Mouse (Mus musculus) limb, embryonic 14.5 days (tissue): Measurements from ENCODE around the gene Midn. TPM values are rescaled to one million over a fixed set of nuclear protein-coding genes. Genes with fewer than 3 reads are reported as not detected.

Experiments used
- ATAC-seq: fragments of 200-750 bp; cut with Nextera tagmentation; 2 replicates; pipeline ENCODE4 v1.8.0; 2017; ENCODE audit warnings: low read depth, moderate number of reproducible peaks, moderate TSS enrichment; ENCODE audit not compliant: low FRiP score
- DNase-seq: peaks from one replicate; pipeline ENCODE4 v3.0.0-alpha.2; 2015; ENCODE audit warnings: low spot score
- H3K27ac ChIP-seq: fragments of 300-500 bp; sonication (generic); replicated peaks from 2 replicates; pipeline ENCODE4 v1.5.1; 2014; ENCODE audit warnings: low read depth, mild to moderate bottlenecking, low read length, moderate library complexity, mixed read lengths
- H3K27me3 ChIP-seq: fragments of 300-500 bp; sonication (generic); 2 replicates; pipeline ENCODE4 v1.6.1; 2014; ENCODE audit warnings: low read length, mixed read lengths; ENCODE audit not compliant: control insufficient read depth, insufficient read depth
- H3K36me3 ChIP-seq: fragments of 300-500 bp; sonication (generic); 2 replicates; pipeline ENCODE4 v1.6.1; 2014; ENCODE audit warnings: mild to moderate bottlenecking, low read length, moderate library complexity, mixed read lengths; ENCODE audit not compliant: control insufficient read depth, insufficient read depth
- H3K4me1 ChIP-seq: fragments of 300-500 bp; sonication (generic); 2 replicates; pipeline ENCODE4 v1.6.1; 2014; ENCODE audit warnings: antibody characterized with exemption, low read length, mixed read lengths; ENCODE audit not compliant: control insufficient read depth, insufficient read depth
- H3K4me2 ChIP-seq: fragments of 300-500 bp; sonication (generic); replicated peaks from 2 replicates; pipeline ENCODE4 v1.6.1; 2014; ENCODE audit warnings: low read depth, mild to moderate bottlenecking, low read length, moderate library complexity; ENCODE audit not compliant: severe bottlenecking
- H3K4me3 ChIP-seq: fragments of 300-500 bp; sonication (generic); replicated peaks from 2 replicates; pipeline ENCODE4 v1.5.1; 2014; ENCODE audit warnings: low read length
- H3K9ac ChIP-seq: fragments of 300-500 bp; sonication (generic); 2 replicates; pipeline ENCODE4 v1.6.1; 2014; ENCODE audit warnings: mild to moderate bottlenecking, low read depth, low read length, moderate library complexity; ENCODE audit not compliant: severe bottlenecking
- H3K9me3 ChIP-seq: fragments of 300-500 bp; sonication (generic); 2 replicates; pipeline ENCODE4 v1.6.1; 2016; ENCODE audit warnings: low read length; ENCODE audit not compliant: control insufficient read depth
- POLR2A ChIP-seq: fragments of 200-500 bp; IDR thresholded peaks from 2 replicates; pipeline ENCODE4 v1.8.0; 2012; ENCODE audit warnings: inconsistent platforms, mild to moderate bottlenecking, moderate library complexity, borderline replicate concordance; ENCODE audit not compliant: insufficient read depth, insufficient read length; ENCODE audit errors: extremely low read depth
- WGBS: fragments of 180-500 bp; shearing (Covaris S2); extraction: QIAGEN DNeasy Blood & Tissue Kit; methylation state at CpG from one replicate; pipeline ENCODE4 v1.1.7; 2014; 5-methylcytosine and 5-hydroxymethylcytosine counted together
- polyA plus RNA-seq, 2 experiments: library from polyadenylated mRNA; depleted of rRNA in 1 of 2; stranded (reverse) in 1 of 2; unstranded in 1 of 2; fragments of >200 nt; fragmentation: Nextera tagmentation in 1 of 2; extraction: Ambion mirVana in 1 of 2; gene quantifications; 2 replicates each; pipeline versions ENCODE4 v1.2.1 to v1.2.3; 2012 to 2014

Midn gene
- polyA plus RNA-seq (2012; rRNA removed) (108 and 161 TPM in 2 replicates), polyA plus RNA-seq (2014; fragmentation: Nextera tagmentation; extraction: Ambion mirVana) (33.4 and 39.6 TPM in 2 replicates)

DNA sequence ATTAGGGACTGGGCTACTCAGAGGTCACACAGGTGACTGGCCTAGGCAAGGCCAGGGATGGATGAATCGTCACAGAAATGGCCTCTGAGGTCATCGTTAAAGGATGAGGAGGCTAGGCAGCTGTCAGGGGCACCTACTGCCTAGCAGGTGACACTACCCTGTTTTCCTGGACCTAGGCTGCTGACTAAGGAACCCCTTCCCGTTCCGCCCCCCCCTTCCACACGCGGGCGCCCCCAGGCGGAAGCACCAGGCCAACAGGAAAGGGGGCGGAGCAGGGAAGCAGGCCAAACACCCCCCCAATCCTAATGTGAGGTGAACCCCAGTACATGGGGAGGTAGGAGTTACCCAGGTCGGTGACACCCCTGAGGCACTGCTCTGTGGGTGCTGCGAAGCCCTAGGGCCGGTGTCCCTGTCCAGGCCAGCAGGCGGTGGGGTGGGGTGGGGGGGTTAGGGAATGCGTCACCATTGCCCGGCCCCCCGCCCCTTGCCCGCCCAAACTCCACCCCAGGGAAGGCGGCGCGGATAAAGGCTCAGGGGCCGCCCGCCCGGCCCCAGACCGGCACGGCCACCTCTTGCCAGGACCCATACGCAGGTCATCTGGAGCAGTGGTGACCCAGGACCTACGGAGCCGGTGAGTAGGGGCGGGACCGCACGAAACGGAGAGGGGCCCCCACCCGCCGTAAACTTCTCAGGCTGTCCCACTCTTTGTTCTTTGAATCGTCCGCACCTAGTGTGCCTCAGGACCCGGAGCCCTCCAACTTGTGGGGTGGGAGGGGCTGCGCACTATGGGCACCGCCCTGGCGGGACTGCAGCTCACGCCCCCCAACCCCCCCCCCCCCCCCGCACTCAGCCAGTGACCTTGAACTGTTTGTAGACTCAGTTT lies at the start of gene Midn:
Gene Midn, plus strand, starts transcription at position 554 of the 883 bp plus-strand sequence.
- peak within 1 kb of the TSS; percentile 99 for H3K27ac ChIP-seq
- peak within 1 kb of the TSS; percentile 61 for H3K4me2 ChIP-seq
- H3K9me3 ChIP-seq = no peaks in the 10 kb centered on the region
- H3K27me3 ChIP-seq = no peaks in the 10 kb centered on the region
- peaks cover 63% of the 10 kb centered on the region for H3K36me3 ChIP-seq
- peak within 1 kb of the TSS; percentile 99 for H3K4me3 ChIP-seq
- 3% methylated on average over 25 of the region's 42 CpGs for WGBS
- peak; percentile 75; the same call in 1 of the 2 replicates for TF ChIP-seq POLR2A
- ATAC-seq (peak; percentile 53), DNase-seq (peak; percentile 80)
- H3K9ac ChIP-seq = peak within 1 kb of the TSS; percentile 91
- peaks cover 19% of the 10 kb centered on the region for H3K4me1 ChIP-seq

DNA sequence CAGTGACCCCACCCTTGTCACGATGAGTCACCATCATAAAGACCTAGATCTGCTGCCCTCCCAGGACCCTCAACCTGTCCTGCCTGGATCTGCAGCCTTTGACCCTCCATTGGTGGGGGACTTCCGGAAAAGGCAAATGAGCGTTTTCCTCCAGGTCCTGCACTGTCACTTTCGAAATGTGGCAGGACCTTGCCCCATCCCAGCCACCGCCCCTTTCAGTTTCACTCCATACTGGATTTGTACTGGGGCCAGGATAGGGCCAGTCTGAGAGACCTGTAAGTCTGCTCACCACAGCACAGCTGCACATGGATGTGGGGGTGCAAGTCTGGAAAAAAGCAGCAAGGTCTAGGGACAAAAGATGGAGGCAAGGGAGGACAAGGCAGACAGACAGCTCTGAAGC lies 49.4 kb upstream of the Midn start:
- DNase-seq (no peak), ATAC-seq (no peak)
- Histone ChIP-seq H3K4me1 (peaks cover 21% of the 10 kb centered on the region), H3K9ac (no peak overlapping the region), H3K27ac (no peak overlapping the region), H3K4me2 (no peak overlapping the region), H3K36me3 (peaks cover 4% of the 10 kb centered on the region; the same call in 1 of the 2 replicates), H3K27me3 (no peaks in the 10 kb centered on the region), H3K9me3 (no peaks in the 10 kb centered on the region), H3K4me3 (no peak overlapping the region)
- TF ChIP-seq POLR2A = no peak
- 83% methylated on average over 5 of the region's 5 CpGs for WGBS

DNA sequence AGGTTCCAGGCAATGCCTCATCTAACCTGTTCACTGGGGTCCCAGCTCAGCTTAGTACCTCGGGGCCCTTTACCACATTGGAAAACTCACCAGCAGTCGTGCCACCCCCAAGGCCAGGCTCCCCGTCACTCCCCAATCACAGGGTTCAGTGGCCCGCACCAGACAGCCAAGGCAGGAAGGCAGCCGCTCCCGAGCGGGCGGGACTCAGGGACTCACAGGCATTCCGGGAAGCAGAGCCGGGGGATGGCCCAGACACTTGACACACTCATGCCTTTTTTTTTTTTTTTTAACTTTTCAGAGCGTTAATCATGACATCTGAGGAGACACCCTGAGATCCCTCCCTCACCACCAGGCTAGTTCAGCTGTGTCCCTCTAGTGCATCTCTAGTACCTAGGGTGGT lies 47.1 kb upstream of the Midn start:
- H3K4me3 ChIP-seq = 0 out of 2 replicates have a peak overlapping the region, but pooled peaks have one; percentile 89
- H3K27me3 ChIP-seq = no peaks in the 10 kb centered on the region
- TF ChIP-seq POLR2A = no peak
- peaks cover 4% of the 10 kb centered on the region; the same call in 1 of the 2 replicates for H3K36me3 ChIP-seq
- ATAC-seq (no peak), DNase-seq (no peak)
- H3K27ac ChIP-seq = no peak overlapping the region
- H3K9ac ChIP-seq = no peak overlapping the region
- 48% methylated on average over 11 of the region's 11 CpGs for WGBS
- peak overlapping the region; percentile 88; the same call in 1 of the 2 replicates for H3K4me2 ChIP-seq
- peaks cover 21% of the 10 kb centered on the region for H3K4me1 ChIP-seq
- no peaks in the 10 kb centered on the region for H3K9me3 ChIP-seq

GRCm38 (mm10) chr10:80102216-80102915 lies 45.7 kb upstream of the Midn start:
- Histone ChIP-seq H3K36me3 (peaks cover 4% of the 10 kb centered on the region; the same call in 1 of the 2 replicates), H3K27me3 (no peaks in the 10 kb centered on the region), H3K4me2 (peak overlapping the region; percentile 88), H3K9me3 (no peaks in the 10 kb centered on the region), H3K27ac (0 out of 2 replicates have a peak overlapping the region, but pooled peaks have one; percentile 19), H3K4me3 (peak overlapping the region; percentile 89), H3K4me1 (peaks cover 18% of the 10 kb centered on the region), H3K9ac (peak overlapping the region; percentile 81)
- peak; percentile 77 for DNase-seq
- peak; percentile 87 for ATAC-seq
- TF ChIP-seq POLR2A = no peak
- WGBS = under 1% methylated on average over 53 of the region's 59 CpGs

GRCm38 (mm10) chr10:80103032-80103431 lies 45.0 kb upstream of the Midn start:
- Histone ChIP-seq H3K4me2 (peak overlapping the region; percentile 88), H3K4me3 (peak overlapping the region; percentile 89), H3K36me3 (peaks cover 4% of the 10 kb centered on the region; the same call in 1 of the 2 replicates), H3K4me1 (peaks cover 12% of the 10 kb centered on the region; the same call in 1 of the 2 replicates), H3K27ac (0 out of 2 replicates have a peak overlapping the region, but pooled peaks have one; percentile 19), H3K9me3 (no peaks in the 10 kb centered on the region), H3K9ac (peak overlapping the region; percentile 81; the same call in 1 of the 2 replicates), H3K27me3 (no peaks in the 10 kb centered on the region)
- TF ChIP-seq POLR2A = no peak
- ATAC-seq = no peak
- no peak for DNase-seq
- WGBS = 85% methylated on average over 2 of the region's 2 CpGs
